Mouse (Mus musculus) liver, adult 2 months (tissue): ENCODE data around the gene Siah1b.

ENCODE experiments used
- CTCF ChIP-seq: fragments of 200-500 bp; IDR thresholded peaks from 2 replicates; pipeline ENCODE4 v1.5.1; 2011; ENCODE audit warnings: low read depth, low read length, control low read depth
- POLR2A ChIP-seq: fragments of 200-500 bp; IDR thresholded peaks from 2 replicates; pipeline ENCODE4 v1.6.1; 2011; ENCODE audit warnings: low read length, control low read depth; ENCODE audit not compliant: insufficient read depth; ENCODE audit errors: extremely low read depth

DNA sequence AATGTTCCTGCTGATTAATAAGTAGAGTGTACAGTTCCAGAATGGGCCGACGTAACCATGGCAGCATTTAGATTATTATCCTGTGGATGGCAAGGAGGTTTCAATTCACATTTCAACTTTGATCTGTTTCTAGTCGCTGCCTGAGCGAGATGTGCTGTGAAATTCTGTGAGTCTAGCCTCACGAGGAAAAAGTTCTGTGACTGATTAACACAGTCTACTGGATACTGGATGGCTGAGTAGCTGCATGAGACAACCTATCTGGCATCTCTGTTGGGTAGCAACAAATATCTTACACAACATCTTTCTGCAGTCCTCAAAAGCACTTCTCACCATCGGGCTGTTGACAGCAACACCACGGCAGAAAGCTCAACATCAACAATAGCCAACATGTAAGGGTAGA lies 43.8 kb downstream of the Siah1b start:
- no peak for TF ChIP-seq CTCF
- TF ChIP-seq POLR2A = no peak
